Comparison of ENCODE assay signal across 12 mouse cellular contexts in genomic region chr19:9979156-9979555, GRCm38 (mm10). TPM values are rescaled to one million over a fixed set of nuclear protein-coding genes. Genes with fewer than 3 reads are reported as not detected.
DNase-seq lines count a peak whose midpoint lies in the region; ATAC-seq and TF ChIP-seq lines count a peak whose summit lies in the region.
"Had no signal": no experiment of that assay in that cellular context is flagged by ENCODE, and none has a peak within 500 bp of the region (broad histone marks: within the 10 kb centered on the region; RNA-seq: fewer than 3 reads in every experiment).

No protein-coding gene starts in this region.

- TF ChIP-seq POLR2A in kidney, adult 2 months (IDR thresholded peaks at IDR 0.05; ENCODE audit: low read depth, low read length): no peak
- no peak for TF ChIP-seq POLR2A in CH12.LX (IDR thresholded peaks at IDR 0.05; ENCODE audit: low read depth, low read length)

- peaks cover 27% of the 10 kb centered on the region for H3K4me1 ChIP-seq in embryonic facial prominence, embryonic 13.5 days
- peaks cover 32% of the 10 kb centered on the region for H3K4me1 ChIP-seq in embryonic facial prominence, embryonic 10.5 days
- H3K4me1 ChIP-seq in kidney, adult 2 months (ENCODE audit: control insufficient read depth, insufficient read depth, low read length): peaks cover 26% of the 10 kb centered on the region
- H3K4me1 ChIP-seq in CH12.LX (ENCODE audit: control insufficient read depth in 1 of 2, insufficient read depth in 2 of 2): peaks cover 28 to 63% of the 10 kb centered on the region in 2 experiments
- H3K4me1 ChIP-seq in liver, embryonic 11.5 days (replicated peaks; ENCODE audit: control insufficient read depth, insufficient read depth, low read length): peaks cover 51% of the 10 kb centered on the region

- no peak for ATAC-seq in embryonic facial prominence, embryonic 13.5 days (ENCODE audit: insufficient number of reproducible peaks, insufficient read depth, low FRiP score, low TSS enrichment, low read depth)
- ATAC-seq in liver, embryonic 11.5 days (replicated peaks; ENCODE audit: low FRiP score): no peak
- ATAC-seq in granulocyte monocyte progenitor cell, adult 5-6 weeks (replicated peaks; ENCODE audit: poor library complexity, severe bottlenecking): no peak
- ATAC-seq: midbrain, embryonic 16.5 days had no signal

- H3K9ac ChIP-seq in embryonic facial prominence, embryonic 13.5 days: no peak overlapping the region
- no peak overlapping the region for H3K9ac ChIP-seq in CH12.LX (ENCODE audit: insufficient read depth, low read depth)
- peak overlapping the region; percentile 55; the same call in 1 of the 2 replicates for H3K9ac ChIP-seq in liver, embryonic 11.5 days (ENCODE audit: low read depth, low read length)
- H3K9ac ChIP-seq: hindbrain, embryonic 14.5 days; limb, embryonic 12.5 days had no signal

- dilution Hi-C loops in CH12.LX (cut with MboI; ENCODE audit: extremely low pct_ligation_motif_present, extremely low pct_unique_long_range_greater_than_20kb, low sequenced_read_pairs): no loop called here

- TF ChIP-seq EP300 in CH12.LX (IDR thresholded peaks at IDR 0.05; ENCODE audit: low read length): no peak

- 0 out of 2 replicates have a peak overlapping the region, but pooled peaks have one; percentile 39 for H3K27ac ChIP-seq in embryonic facial prominence, embryonic 13.5 days
- H3K27ac ChIP-seq in embryonic facial prominence, embryonic 10.5 days (replicated peaks): no peak overlapping the region; the same call in 1 of the 2 replicates
- peak overlapping the region; percentile 96 for H3K27ac ChIP-seq in kidney, adult 2 months (ENCODE audit: insufficient read depth, low read depth, low read length)
- H3K27ac ChIP-seq in CH12.LX (ENCODE audit: insufficient read depth, low read depth): peak overlapping the region; percentile 25; the same call in 1 of the 2 replicates
- peak overlapping the region; percentile 79 for H3K27ac ChIP-seq in liver, embryonic 11.5 days (ENCODE audit: low read depth, low read length)
- H3K27ac ChIP-seq: hindbrain, embryonic 14.5 days; limb, embryonic 12.5 days had no signal

- H3K4me2 ChIP-seq in embryonic facial prominence, embryonic 13.5 days: no peak overlapping the region
- H3K4me2 ChIP-seq in CH12.LX (ENCODE audit: insufficient read depth, low read depth, poor library complexity, severe bottlenecking): no peak overlapping the region
- H3K4me2 ChIP-seq in liver, embryonic 11.5 days: peak overlapping the region; percentile 53
- H3K4me2 ChIP-seq: hindbrain, embryonic 14.5 days; limb, embryonic 12.5 days had no signal

- H3K4me3 ChIP-seq in embryonic facial prominence, embryonic 13.5 days: no peak overlapping the region
- H3K4me3 ChIP-seq in embryonic facial prominence, embryonic 10.5 days: no peak overlapping the region
- H3K4me3 ChIP-seq in kidney, adult 2 months (ENCODE audit: insufficient read depth, low read depth, low read length): no peak overlapping the region
- no peak overlapping the region for H3K4me3 ChIP-seq in CH12.LX (replicated peaks in 1 of 3; ENCODE audit: low read depth in 2 of 3, low read length in 2 of 3, poor library complexity in 1 of 3)
- H3K4me3 ChIP-seq in liver, embryonic 11.5 days (ENCODE audit: low read depth, low read length): no peak overlapping the region
- H3K4me3 ChIP-seq: limb, embryonic 12.5 days had no signal

- peaks cover 4% of the 10 kb centered on the region for H3K36me3 ChIP-seq in embryonic facial prominence, embryonic 13.5 days
- peaks cover 5% of the 10 kb centered on the region for H3K36me3 ChIP-seq in embryonic facial prominence, embryonic 10.5 days (replicated peaks)
- peaks cover 1% of the 10 kb centered on the region; the same call in 1 of the 2 replicates for H3K36me3 ChIP-seq in kidney, adult 2 months (ENCODE audit: control insufficient read depth, insufficient read depth, low read length)
- peaks cover 4 to 11% of the 10 kb centered on the region in 2 experiments for H3K36me3 ChIP-seq in CH12.LX (replicated peaks in 1 of 2; ENCODE audit: control insufficient read depth in 1 of 2, insufficient read depth in 1 of 2, low read length in 1 of 2)
- H3K36me3 ChIP-seq in liver, embryonic 11.5 days (ENCODE audit: control insufficient read depth, insufficient read depth, low read length): peaks cover 7% of the 10 kb centered on the region

- peaks cover 16% of the 10 kb centered on the region for H3K79me2 ChIP-seq in CH12.LX (replicated peaks; ENCODE audit: control insufficient read depth, extremely low read depth, insufficient read depth, poor library complexity, severe bottlenecking)

- no peak for TF ChIP-seq CTCF in kidney, adult 2 months (conservative IDR thresholded peaks at IDR 0.05; ENCODE audit: insufficient read depth, insufficient read length, low read depth, low read length)
- no peak for TF ChIP-seq CTCF in CH12.LX (conservative IDR thresholded peaks at IDR 0.05 in 1 of 2, IDR thresholded peaks at IDR 0.05 in 1 of 2; ENCODE audit: low read depth in 2 of 2, low read length in 2 of 2)

- no peaks in the 10 kb centered on the region for H3K9me3 ChIP-seq in embryonic facial prominence, embryonic 13.5 days
- no peaks in the 10 kb centered on the region for H3K9me3 ChIP-seq in embryonic facial prominence, embryonic 10.5 days
- no peaks in the 10 kb centered on the region for H3K9me3 ChIP-seq in CH12.LX (replicated peaks; ENCODE audit: low read length)
- H3K9me3 ChIP-seq in liver, embryonic 11.5 days (ENCODE audit: control insufficient read depth, low read length): no peaks in the 10 kb centered on the region
- H3K9me3 ChIP-seq: limb, embryonic 12.5 days had no signal

- WGBS in embryonic facial prominence, embryonic 13.5 days: 76% methylated on average over 2 of the region's 2 CpGs
- WGBS in embryonic facial prominence, embryonic 10.5 days: 83% methylated on average over 2 of the region's 2 CpGs
- WGBS in kidney, adult 2 months: 63% methylated on average over 2 of the region's 2 CpGs
- WGBS in liver, embryonic 11.5 days: 74% methylated on average over 2 of the region's 2 CpGs

- in situ Hi-C loops in CH12.LX (cut with MboI; ENCODE audit: low pct_ligation_motif_present, low pct_unique_long_range_greater_than_20kb, low sequenced_read_pairs): no loop called here

- DNase-seq in embryonic facial prominence, embryonic 10.5 days (ENCODE audit: low spot score): no peak
- DNase-seq in kidney, adult 2 months: no peak
- DNase-seq in kidney, adult 11 months: no peak
- no peak for DNase-seq in CH12.LX (ENCODE audit: extremely low read depth)
- no peak for DNase-seq in liver, embryonic 11.5 days (ENCODE audit: low spot score)
- DNase-seq in right cerebral cortex, adult 2 months (ENCODE audit: low spot score in 2 of 2): no peak

- no peak for TF ChIP-seq RAD21 in CH12.LX (IDR thresholded peaks at IDR 0.05; ENCODE audit: low read depth, low read length)

- H3K27me3 ChIP-seq in embryonic facial prominence, embryonic 13.5 days: no peaks in the 10 kb centered on the region
- no peaks in the 10 kb centered on the region for H3K27me3 ChIP-seq in embryonic facial prominence, embryonic 10.5 days (replicated peaks; ENCODE audit: low read depth, poor library complexity, severe bottlenecking)
- no peaks in the 10 kb centered on the region for H3K27me3 ChIP-seq in kidney, adult 2 months (replicated peaks; ENCODE audit: control insufficient read depth, insufficient read depth, low read length)
- H3K27me3 ChIP-seq in CH12.LX (replicated peaks): no peaks in the 10 kb centered on the region
- H3K27me3 ChIP-seq in liver, embryonic 11.5 days (replicated peaks; ENCODE audit: control insufficient read depth, insufficient read depth, low read length): no peaks in the 10 kb centered on the region
- H3K27me3 ChIP-seq: limb, embryonic 12.5 days had no signal

TF ChIP-seq in CH12.LX, 34 proteins besides CTCF, POLR2A, EP300 and RAD21 (continues in another document):
- TF ChIP-seq ZMIZ1 (IDR thresholded peaks at IDR 0.05; ENCODE audit: low read depth, low read length) (no peak), ZC3H11A (IDR thresholded peaks at IDR 0.05; ENCODE audit: low read depth, low read length) (no peak), E2F4 (IDR thresholded peaks at IDR 0.05; ENCODE audit: insufficient replicate concordance, low read depth, low read length) (no peak)

RNA-seq across cellular contexts. Expression of gene Fth1, which starts 1.2 kb away (rescaled TPM):
- 1,553 and 1,793 TPM in 2 replicates for polyA plus RNA-seq in embryonic facial prominence, embryonic 13.5 days (2015; fragmentation: Nextera tagmentation; extraction: Ambion mirVana)
- 1,291 and 1,338 TPM in 2 replicates for polyA plus RNA-seq in embryonic facial prominence, embryonic 10.5 days (2016; fragmentation: Nextera tagmentation; extraction: Ambion mirVana)
- 8,110 and 8,726 TPM in 2 replicates for polyA plus RNA-seq in kidney, adult 2 months (2012; rRNA removed)
- 284 and 317 TPM in 2 replicates for total RNA-seq in CH12.LX (2012; rRNA removed)
- 279 and 303 TPM in 2 replicates for total RNA-seq in CH12.LX (2014; rRNA removed)
- polyA plus RNA-seq in CH12.LX (2012; ENCODE audit: insufficient read length, low read depth): 2,849 and 3,031 TPM in 2 replicates
- polyA plus RNA-seq in liver, embryonic 11.5 days (2014; fragmentation: Nextera tagmentation; extraction: Ambion mirVana): 3,796 and 3,887 TPM in 2 replicates
- total RNA-seq in granulocyte monocyte progenitor cell, adult 5-6 weeks (2014; fragmentation: Nextera tagmentation): 806 and 810 TPM in 2 replicates
- total RNA-seq in granulocyte monocyte progenitor cell, adult 5-6 weeks (2017): 350 and 359 TPM in 2 replicates

RNA-seq across cellular contexts. Expression of gene Best1, which starts 22.3 kb away (rescaled TPM):
- 0.73 and 0.98 TPM in 2 replicates for polyA plus RNA-seq in embryonic facial prominence, embryonic 13.5 days (2015; fragmentation: Nextera tagmentation; extraction: Ambion mirVana)
- 1.6 TPM in 2 replicates for polyA plus RNA-seq in embryonic facial prominence, embryonic 10.5 days (2016; fragmentation: Nextera tagmentation; extraction: Ambion mirVana)
- 0.33 and 0.38 TPM in 2 replicates for polyA plus RNA-seq in kidney, adult 2 months (2012; rRNA removed)
- 0.13 TPM in 1 of 2 replicates, not detected in the other for total RNA-seq in CH12.LX (2012; rRNA removed)
- not detected in 2 replicates for total RNA-seq in CH12.LX (2014; rRNA removed)
- polyA plus RNA-seq in CH12.LX (2012; ENCODE audit: insufficient read length, low read depth): not detected in 2 replicates
- 0.31 and 0.59 TPM in 2 replicates for polyA plus RNA-seq in liver, embryonic 11.5 days (2014; fragmentation: Nextera tagmentation; extraction: Ambion mirVana)
- not detected in 2 replicates for total RNA-seq in granulocyte monocyte progenitor cell, adult 5-6 weeks (2014; fragmentation: Nextera tagmentation)
- total RNA-seq in granulocyte monocyte progenitor cell, adult 5-6 weeks (2017): 0.09 TPM in 1 of 2 replicates, not detected in the other
- total RNA-seq: common myeloid progenitor, adult 5-6 weeks had no signal

RNA-seq across cellular contexts. Expression of gene Rab3il1, which starts 22.3 kb away (rescaled TPM):
- polyA plus RNA-seq in embryonic facial prominence, embryonic 13.5 days (2015; fragmentation: Nextera tagmentation; extraction: Ambion mirVana): 42.0 and 43.3 TPM in 2 replicates
- 51.7 and 57.4 TPM in 2 replicates for polyA plus RNA-seq in embryonic facial prominence, embryonic 10.5 days (2016; fragmentation: Nextera tagmentation; extraction: Ambion mirVana)
- polyA plus RNA-seq in kidney, adult 2 months (2012; rRNA removed): 66.0 and 90.9 TPM in 2 replicates
- total RNA-seq in CH12.LX (2012; rRNA removed) (0.04 TPM in 1 of 2 replicates, not detected in the other), CH12.LX (2014; rRNA removed) (not detected in 2 replicates)
- not detected in 2 replicates for polyA plus RNA-seq in CH12.LX (2012; ENCODE audit: insufficient read length, low read depth)
- 133 and 137 TPM in 2 replicates for polyA plus RNA-seq in liver, embryonic 11.5 days (2014; fragmentation: Nextera tagmentation; extraction: Ambion mirVana)
- total RNA-seq in granulocyte monocyte progenitor cell, adult 5-6 weeks (2014; fragmentation: Nextera tagmentation): 3.7 and 8.2 TPM in 2 replicates
- 1.9 and 2.8 TPM in 2 replicates for total RNA-seq in granulocyte monocyte progenitor cell, adult 5-6 weeks (2017)

Comparison
In these comparisons a context has a peak if more than half of its experiments do, and no peak if none do; other contexts are left out.
1. RNA of gene Rab3il1, which starts 22.3 kb away (polyA plus RNA-seq): 133 to 137 TPM in liver, embryonic 11.5 days, 66.0 to 90.9 TPM in kidney, adult 2 months, 51.7 to 57.4 TPM in embryonic facial prominence, embryonic 10.5 days and 42.0 to 43.3 TPM in embryonic facial prominence, embryonic 13.5 days; not detected in CH12.LX; every median in the first group is over 10 times any median in the second.